Mouse (Mus musculus) left cerebral cortex, adult 2 months (tissue): Measurements from ENCODE around the gene Cd44. TPM values are rescaled to one million over a fixed set of nuclear protein-coding genes. Genes with fewer than 3 reads are reported as not detected.

Experiments used
- DNase-seq, 2 experiments: peaks; one replicate each; pipeline ENCODE4 v3.0.0; 2021 to 2022; ENCODE audit warnings: low spot score in 2 of 2, mixed read lengths in 1 of 2; ENCODE audit errors: extremely low spot score in 1 of 2
- H3K27ac ChIP-seq: fragments of 200-600 bp; 2 replicates; pipeline ENCODE4 v1.8.1; 2022
- H3K4me3 ChIP-seq: fragments of 200-600 bp; 2 replicates; pipeline ENCODE4 v1.8.1; 2022
- CTCF ChIP-seq: fragments of 200-600 bp; IDR thresholded peaks from 2 replicates; pipeline ENCODE4 v1.8.1; 2022; ENCODE audit warnings: antibody characterized with exemption, mild to moderate bottlenecking, moderate library complexity
- intact Hi-C: fragments of 180-260 bp; cut with DNase I; formaldehyde crosslinking; loops from one replicate; pipeline ENCODE4 v1.15.1; 2025
- total RNA-seq, 2 experiments: library from RNA; stranded (reverse); gene quantifications; 2 replicates each; pipeline ENCODE4 v1.2.3; 2021

The Cd44 gene
- total RNA-seq, 2 experiments from 2014 or later, result 2.9 to 4.4 TPM

- DNase-seq, result no peak
- no peak overlapping the region for H3K4me3 ChIP-seq
- intact Hi-C loops, result no loop called here
- no peak for TF ChIP-seq CTCF
- no peak overlapping the region for H3K27ac ChIP-seq
These were observed 18.7 kb downstream of the Cd44 start for GRCm38 (mm10) chr2:102882597-102883272.

- Histone ChIP-seq H3K27ac (no peak overlapping the region), H3K4me3 (no peak overlapping the region)
- no peak for TF ChIP-seq CTCF
- intact Hi-C loops, result no loop called here
- no peak for DNase-seq
These were observed 19.4 kb downstream of the Cd44 start for GRCm38 (mm10) chr2:102882004-102882588.

GRCm38 (mm10) chr2:102878513-102878912 is 23.0 kb downstream of the Cd44 start:
- DNase-seq, result no peak
- intact Hi-C loops, result no loop called here
- no peak for TF ChIP-seq CTCF
- no peak overlapping the region for H3K27ac ChIP-seq
- H3K4me3 ChIP-seq, result no peak overlapping the region

- TF ChIP-seq CTCF, result no peak
- intact Hi-C loops, result no loop called here
- Histone ChIP-seq H3K4me3 (no peak overlapping the region), H3K27ac (no peak overlapping the region)
- no peak for DNase-seq
These were observed 24.0 kb downstream of the Cd44 start for GRCm38 (mm10) chr2:102877463-102877862.

GRCm38 (mm10) chr2:102876141-102876540 is 25.3 kb downstream of the Cd44 start:
- no peak for TF ChIP-seq CTCF
- intact Hi-C loops, result no loop called here
- no peak overlapping the region for H3K27ac ChIP-seq
- DNase-seq, result no peak
- no peak overlapping the region for H3K4me3 ChIP-seq

GRCm38 (mm10) chr2:102873848-102874247 is 27.6 kb downstream of the Cd44 start:
- DNase-seq, result no peak
- intact Hi-C loops, result no loop called here
- Histone ChIP-seq H3K27ac (no peak overlapping the region), H3K4me3 (no peak overlapping the region)
- no peak for TF ChIP-seq CTCF

- intact Hi-C loops, result no loop called here
- Histone ChIP-seq H3K4me3 (no peak overlapping the region), H3K27ac (no peak overlapping the region)
- no peak for DNase-seq
- TF ChIP-seq CTCF, result no peak
These were observed 28.3 kb downstream of the Cd44 start for GRCm38 (mm10) chr2:102873194-102873593.

GRCm38 (mm10) chr2:102872436-102872835 is 29.0 kb downstream of the Cd44 start:
- DNase-seq, result no peak
- no peak for TF ChIP-seq CTCF
- H3K4me3 ChIP-seq, result no peak overlapping the region
- no peak overlapping the region for H3K27ac ChIP-seq
- intact Hi-C loops, result no loop called here

GRCm38 (mm10) chr2:102868444-102868843 is 33.0 kb downstream of the Cd44 start:
- no peak for TF ChIP-seq CTCF
- H3K27ac ChIP-seq, result no peak overlapping the region
- intact Hi-C loops, result no loop called here
- DNase-seq, result no peak
- no peak overlapping the region for H3K4me3 ChIP-seq

GRCm38 (mm10) chr2:102867396-102868088 is 33.9 kb downstream of the Cd44 start:
- no peak overlapping the region for H3K4me3 ChIP-seq
- no peak for DNase-seq
- no peak overlapping the region for H3K27ac ChIP-seq
- TF ChIP-seq CTCF, result no peak
- intact Hi-C loops, result no loop called here

GRCm38 (mm10) chr2:102866594-102866993 is 34.9 kb downstream of the Cd44 start:
- intact Hi-C loops, result no loop called here
- TF ChIP-seq CTCF, result no peak
- H3K4me3 ChIP-seq, result no peak overlapping the region
- H3K27ac ChIP-seq, result no peak overlapping the region
- DNase-seq, result no peak

GRCm38 (mm10) chr2:102865354-102865752 is 36.1 kb downstream of the Cd44 start:
- Histone ChIP-seq H3K27ac (no peak overlapping the region), H3K4me3 (no peak overlapping the region)
- TF ChIP-seq CTCF, result no peak
- intact Hi-C loops, result no loop called here
- DNase-seq, result no peak
